Mouse (Mus musculus) ovary, postnatal 14 days (tissue): Measurements from ENCODE around the gene Naa38.
A peak's percentile ranks its signal among the peaks of the same experiment; 100 is the strongest.

Experiments
- DNase-seq: peaks from one replicate; pipeline ENCODE4 v3.0.0; 2022; ENCODE audit warnings: low spot score

Naa38 gene

GRCm38 (mm10) chr11:69400083-69400850 lies 5.0 kb downstream of the Naa38 start:
- DNase-seq: no peak

GRCm38 (mm10) chr11:69401210-69401637 lies 5.9 kb downstream of the Naa38 start:
- DNase-seq: peak; percentile 76

GRCm38 (mm10) chr11:69401987-69402386 lies 6.7 kb downstream of the Naa38 start:
- DNase-seq: no peak

- DNase-seq: no peak
Measured at GRCm38 (mm10) chr11:69403691-69404594, 8.7 kb downstream of the Naa38 start.

GRCm38 (mm10) chr11:69404595-69405396 lies 9.5 kb downstream of the Naa38 start:
- DNase-seq: no peak

- no peak for DNase-seq
Measured at GRCm38 (mm10) chr11:69405397-69406200, 10.3 kb downstream of the Naa38 start.

GRCm38 (mm10) chr11:69406282-69406681 lies 11.0 kb downstream of the Naa38 start:
- no peak for DNase-seq

GRCm38 (mm10) chr11:69406867-69407723 lies 11.8 kb downstream of the Naa38 start:
- DNase-seq: no peak

- DNase-seq: no peak
Measured at GRCm38 (mm10) chr11:69407724-69408004, 12.4 kb downstream of the Naa38 start.

- DNase-seq: no peak
Measured at GRCm38 (mm10) chr11:69408541-69409377, 13.5 kb downstream of the Naa38 start.

- peak; percentile 71 for DNase-seq
Measured at GRCm38 (mm10) chr11:69409378-69410044, 14.2 kb downstream of the Naa38 start.

GRCm38 (mm10) chr11:69410045-69410309 lies 14.7 kb downstream of the Naa38 start:
- DNase-seq: no peak

GRCm38 (mm10) chr11:69410310-69411072 lies 15.2 kb downstream of the Naa38 start:
- no peak for DNase-seq

GRCm38 (mm10) chr11:69411073-69411535 lies 15.8 kb downstream of the Naa38 start:
- peak; percentile 95 for DNase-seq

- no peak for DNase-seq
Measured at GRCm38 (mm10) chr11:69411538-69412203, 16.4 kb downstream of the Naa38 start.

- no peak for DNase-seq
Measured at GRCm38 (mm10) chr11:69412548-69412947, 17.3 kb downstream of the Naa38 start.

GRCm38 (mm10) chr11:69413221-69414181 lies 18.2 kb downstream of the Naa38 start, which contains the start of gene Kdm6b:
Gene Kdm6b (minus strand): TSS chr11:69413675.
- no peak for DNase-seq
